ENCODE assay signal across 8 mouse cellular contexts in the genomic region with DNA sequence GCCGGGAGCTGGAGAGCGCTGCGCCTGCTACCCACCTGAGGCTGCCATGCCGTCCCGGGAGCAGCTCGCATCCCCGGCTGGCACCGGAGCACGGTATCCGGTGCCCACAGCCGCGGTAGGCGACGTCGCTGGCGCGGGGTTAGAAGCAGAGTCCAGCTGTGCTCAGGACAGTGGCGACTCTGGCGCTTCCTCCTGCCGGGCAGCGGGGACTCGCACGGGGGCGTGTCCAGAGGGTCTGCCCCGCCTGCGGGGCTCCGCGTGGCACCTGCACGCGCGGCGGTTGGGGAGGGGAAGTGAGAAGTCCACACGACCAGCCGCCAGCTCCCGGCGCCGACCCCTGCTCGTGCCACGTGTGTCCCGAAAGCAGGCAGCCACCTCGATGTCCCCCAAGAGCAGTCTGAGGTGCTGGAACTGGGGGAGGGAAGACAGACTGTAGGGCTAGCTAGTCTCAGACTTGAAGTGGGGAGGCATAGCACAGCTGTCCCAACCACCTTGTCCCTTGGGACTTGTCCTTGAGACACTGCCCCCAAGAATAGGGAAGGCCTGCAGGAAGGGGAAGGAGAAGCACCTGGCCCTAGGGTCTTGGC. TPM values are rescaled to one million over a fixed set of nuclear protein-coding genes. Genes with fewer than 3 reads are reported as not detected.
DNase-seq lines count a peak whose midpoint lies in the region; ATAC-seq and TF ChIP-seq lines count a peak whose summit lies in the region.

A gene (minus strand): TSS at position 181 of the 587 bp plus-strand sequence.

- peaks cover 22% of the 10 kb centered on the region for H3K4me1 ChIP-seq in heart, embryonic 12.5 days (replicated peaks)
- peaks cover 13% of the 10 kb centered on the region for H3K4me1 ChIP-seq in kidney, postnatal 0 days (replicated peaks; ENCODE audit: insufficient read depth, low read length)

- peak within 1 kb of the TSS; percentile 68 for H3K9ac ChIP-seq in heart, embryonic 12.5 days
- H3K9ac ChIP-seq in kidney, postnatal 0 days (ENCODE audit: low read depth, low read length), result peak within 1 kb of the TSS; percentile 20; the same call in 1 of the 2 replicates

- H3K27me3 ChIP-seq in heart, embryonic 12.5 days (replicated peaks), result peaks cover 11% of the 10 kb centered on the region; the same call in 1 of the 2 replicates
- H3K27me3 ChIP-seq in kidney, postnatal 0 days (ENCODE audit: insufficient read depth, low read length), result no peaks in the 10 kb centered on the region

- H3K4me2 ChIP-seq in heart, embryonic 12.5 days, result peak within 1 kb of the TSS; percentile 100
- peak within 1 kb of the TSS; percentile 84 for H3K4me2 ChIP-seq in kidney, postnatal 0 days (ENCODE audit: low read length)

- DNase-seq in right cerebral cortex, postnatal 25 days, result peak; percentile 24
- no peak for DNase-seq in right cerebral cortex, adult 2 months (ENCODE audit: low spot score in 2 of 2)
- DNase-seq in embryo, embryonic 10.5 days (ENCODE audit: low spot score), result peak; percentile 43
- DNase-seq in kidney, postnatal 0 days (ENCODE audit: low spot score), result peak; percentile 19
- peak; percentile 65 for DNase-seq in lung, postnatal 25 days (ENCODE audit: low spot score)
- DNase-seq in right cerebral cortex, postnatal 4 days, result peak; percentile 16

- no peaks in the 10 kb centered on the region for H3K36me3 ChIP-seq in heart, embryonic 12.5 days
- H3K36me3 ChIP-seq in kidney, postnatal 0 days (ENCODE audit: insufficient read depth, low read length), result no peaks in the 10 kb centered on the region

- no peak within 1 kb of the TSS for H3K27ac ChIP-seq in heart, embryonic 12.5 days (ENCODE audit: poor library complexity, severe bottlenecking)
- no peak within 1 kb of the TSS for H3K27ac ChIP-seq in kidney, postnatal 0 days

- no peak for TF ChIP-seq CTCF in kidney, postnatal 0 days (IDR thresholded peaks at IDR 0.05; ENCODE audit: low read depth)

- 1% methylated on average over 41 of the region's 41 CpGs for WGBS in heart, embryonic 12.5 days
- under 1% methylated on average over 39 of the region's 41 CpGs for WGBS in kidney, postnatal 0 days

- peak; percentile 48; the same call in 1 of the 2 replicates for ATAC-seq in heart, embryonic 12.5 days (ENCODE audit: insufficient number of reproducible peaks, low FRiP score)
- peak; percentile 54; the same call in 1 of the 2 replicates for ATAC-seq in kidney, postnatal 0 days (replicated peaks; ENCODE audit: low FRiP score, low read depth)
- no peak; the same call in 1 of the 2 replicates for ATAC-seq in frontal cortex, adult (ENCODE audit: low TSS enrichment)

- H3K9me3 ChIP-seq in heart, embryonic 12.5 days (replicated peaks), result no peaks in the 10 kb centered on the region
- H3K9me3 ChIP-seq in kidney, postnatal 0 days (replicated peaks; ENCODE audit: low read length), result no peaks in the 10 kb centered on the region

- H3K4me3 ChIP-seq in heart, embryonic 12.5 days, result peak within 1 kb of the TSS; percentile 60
- H3K4me3 ChIP-seq in kidney, postnatal 0 days (replicated peaks; ENCODE audit: low read depth, low read length), result peak within 1 kb of the TSS; percentile 36

RNA-seq across cellular contexts. Expression of the gene that starts here (rescaled TPM):
- 1.3 and 1.4 TPM in 2 replicates for polyA plus RNA-seq in heart, embryonic 12.5 days (2016; fragmentation: Nextera tagmentation; extraction: Ambion mirVana)
- polyA plus RNA-seq in kidney, postnatal 0 days (2015; fragmentation: Nextera tagmentation; extraction: Ambion mirVana), result 1.3 and 1.7 TPM in 2 replicates

Comparison
In these comparisons a context has a peak if more than half of its experiments do, and no peak if none do; other contexts are left out.
1. DNase-seq: peak in right cerebral cortex, postnatal 25 days (single experiment), embryo, embryonic 10.5 days (single experiment), kidney, postnatal 0 days (single experiment), lung, postnatal 25 days (single experiment) and right cerebral cortex, postnatal 4 days (single experiment); none in right cerebral cortex, adult 2 months (0 of 2).